Mouse (Mus musculus): ENCODE measurements at regions not wholly inside any gene's neighbourhood (a gene's known extent, or its start where the extent isn't known, plus 50 kb on each side); places are given as distances from the start of the nearest gene placed in this dataset.

GRCm38 (mm10) chr4:47671362-47671761 lies 196.9 kb downstream of the Sec61b start:
- TF ChIP-seq POLR2A (IDR thresholded peaks at IDR 0.05; ENCODE audit: low read depth, low read length) (no peak), CTCF (IDR thresholded peaks at IDR 0.05; ENCODE audit: borderline replicate concordance, insufficient read depth, low read length) (no peak)

All from embryonic fibroblast, embryonic 13.5 days (primary cell).